Mouse (Mus musculus) heart, embryonic 16.5 days (tissue): Measurements from ENCODE around the gene Trappc6b. TPM values are rescaled to one million over a fixed set of nuclear protein-coding genes. Genes with fewer than 3 reads are reported as not detected.

ENCODE experiments used
- ATAC-seq: fragments of 200-750 bp; cut with Nextera tagmentation; replicated peaks from 2 replicates; pipeline ENCODE4 v1.8.0; 2017; ENCODE audit warnings: moderate number of reproducible peaks; ENCODE audit not compliant: insufficient read depth, low FRiP score; ENCODE audit errors: extremely low read depth
- H3K27ac ChIP-seq: fragments of 300-500 bp; sonication (generic); 2 replicates; pipeline ENCODE4 v1.5.1; 2014; ENCODE audit warnings: mild to moderate bottlenecking, low read length, control low read depth, moderate library complexity
- H3K27me3 ChIP-seq: fragments of 300-500 bp; sonication (generic); 2 replicates; pipeline ENCODE4 v1.6.1; 2014; ENCODE audit warnings: low read length, mixed read lengths; ENCODE audit not compliant: control insufficient read depth, insufficient read depth
- H3K36me3 ChIP-seq: fragments of 300-500 bp; sonication (generic); 2 replicates; pipeline ENCODE4 v1.6.1; 2014; ENCODE audit not compliant: control insufficient read depth, insufficient read depth
- H3K4me1 ChIP-seq: fragments of 300-500 bp; sonication (generic); 2 replicates; pipeline ENCODE4 v1.6.1; 2014; ENCODE audit warnings: low read length, mixed read lengths; ENCODE audit not compliant: control insufficient read depth, insufficient read depth
- H3K4me2 ChIP-seq: fragments of 300-500 bp; sonication (generic); 2 replicates; pipeline ENCODE4 v1.6.1; 2014; ENCODE audit warnings: low read depth, mild to moderate bottlenecking, control low read depth, low read length
- H3K4me3 ChIP-seq: fragments of 300-500 bp; sonication (generic); 2 replicates; pipeline ENCODE4 v1.5.1; 2014; ENCODE audit warnings: mild to moderate bottlenecking, control low read depth, low read length
- H3K9ac ChIP-seq: fragments of 300-500 bp; sonication (generic); 2 replicates; pipeline ENCODE4 v1.6.1; 2014; ENCODE audit warnings: low read length, control low read depth
- H3K9me3 ChIP-seq: fragments of 300-500 bp; sonication (generic); replicated peaks from 2 replicates; pipeline ENCODE4 v1.6.1; 2016; ENCODE audit warnings: low read length; ENCODE audit not compliant: control insufficient read depth
- WGBS: fragments of 180-500 bp; shearing (Covaris S2); extraction: QIAGEN DNeasy Blood & Tissue Kit; methylation state at CpG from one replicate; pipeline ENCODE4 v1.1.7; 2014; 5-methylcytosine and 5-hydroxymethylcytosine counted together
- polyA plus RNA-seq: library from polyadenylated mRNA; unstranded; fragments of >200 nt; fragmentation: Nextera tagmentation; extraction: Ambion mirVana; gene quantifications from 2 replicates; pipeline ENCODE4 v1.2.1, GENCODE M21; 2015

Gene Trappc6b
- polyA plus RNA-seq, 1 experiment from 2014 or later: 110 TPM

GRCm38 (mm10) chr12:59039971-59040844 lies 21.1 kb downstream of the Trappc6b start:
- ATAC-seq: peak; percentile 79
- 0 out of 2 replicates have a peak, but pooled peaks cover 4% of the 10 kb centered on the region for H3K4me1 ChIP-seq
- H3K9me3 ChIP-seq: no peaks in the 10 kb centered on the region
- WGBS: 6% methylated on average over 23 of the region's 23 CpGs
- peak overlapping the region; percentile 84 for H3K27ac ChIP-seq
- H3K4me2 ChIP-seq: peak overlapping the region; percentile 56
- H3K27me3 ChIP-seq: no peaks in the 10 kb centered on the region
- peak overlapping the region; percentile 20; the same call in 1 of the 2 replicates for H3K4me3 ChIP-seq
- peaks cover 25% of the 10 kb centered on the region for H3K36me3 ChIP-seq
- H3K9ac ChIP-seq: peak overlapping the region; percentile 54

DNA sequence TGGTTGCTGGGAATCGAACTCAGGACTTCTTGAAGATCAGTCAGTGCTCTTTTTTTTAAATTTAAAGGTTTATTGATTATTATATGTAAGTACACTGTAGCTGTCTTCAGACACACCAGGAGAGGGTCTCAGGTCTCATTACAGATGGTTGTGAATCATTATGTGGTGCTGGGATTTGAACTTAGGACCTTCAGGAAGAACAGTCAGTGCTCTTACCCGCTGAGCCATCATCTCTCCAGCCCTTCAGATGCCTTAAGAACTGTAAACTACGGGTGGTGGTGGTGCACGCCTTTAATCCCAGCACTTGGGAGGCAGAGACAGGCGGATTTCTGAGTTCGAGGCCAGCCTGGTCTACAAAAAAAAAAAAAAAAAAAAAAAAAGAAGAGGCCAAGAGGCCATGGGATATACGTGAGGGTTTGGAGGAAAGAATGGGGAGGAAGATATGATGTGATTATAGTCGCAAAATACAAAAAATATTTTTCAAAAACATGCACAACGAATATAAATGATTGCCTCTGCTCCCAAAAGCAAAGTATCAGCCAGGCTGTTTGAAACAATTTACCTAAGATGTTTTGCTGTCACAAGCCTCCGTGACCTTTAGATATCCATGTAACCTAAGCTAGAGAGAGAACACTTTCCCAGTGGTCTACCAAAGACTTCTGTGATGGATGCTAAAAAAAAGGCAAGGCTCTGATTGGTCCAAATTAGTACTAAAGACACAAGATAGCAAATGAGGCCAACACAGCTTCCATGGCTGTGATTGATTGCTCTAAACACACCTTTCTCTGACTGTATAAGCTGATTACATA lies 21.9 kb downstream of the Trappc6b start:
- peak overlapping the region; percentile 20; the same call in 1 of the 2 replicates for H3K4me3 ChIP-seq
- peak overlapping the region; percentile 56 for H3K4me2 ChIP-seq
- H3K9ac ChIP-seq: no peak overlapping the region
- H3K4me1 ChIP-seq: 0 out of 2 replicates have a peak, but pooled peaks cover 4% of the 10 kb centered on the region
- H3K27me3 ChIP-seq: no peaks in the 10 kb centered on the region
- ATAC-seq: 0 out of 2 replicates have a peak, but pooled peaks have one; percentile 20
- peaks cover 18% of the 10 kb centered on the region for H3K36me3 ChIP-seq
- peak overlapping the region; percentile 84 for H3K27ac ChIP-seq
- no peaks in the 10 kb centered on the region for H3K9me3 ChIP-seq
- WGBS: 71% methylated on average over 10 of the region's 10 CpGs

DNA sequence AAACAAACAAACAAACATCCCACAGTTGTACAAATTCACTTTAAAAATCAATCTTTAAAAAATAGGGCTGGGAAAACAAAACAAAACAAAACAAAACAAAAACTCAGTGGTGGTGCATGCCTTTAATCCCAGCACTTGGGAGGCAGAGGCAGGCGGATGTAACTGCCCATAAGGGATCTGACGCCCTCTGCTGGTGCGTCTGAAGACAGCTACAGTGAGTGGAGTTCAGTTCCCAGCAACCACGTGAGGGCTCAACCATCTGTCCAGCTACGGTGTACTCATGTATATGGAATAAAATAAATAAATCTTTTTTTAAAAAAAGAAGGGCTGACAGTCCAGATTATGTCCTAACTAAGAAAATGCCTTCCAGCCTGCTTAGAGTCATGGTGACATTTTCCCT lies 29.2 kb downstream of the Trappc6b start:
- Histone ChIP-seq H3K27me3 (no peaks in the 10 kb centered on the region), H3K4me2 (no peak overlapping the region), H3K27ac (no peak overlapping the region), H3K36me3 (peaks cover 8% of the 10 kb centered on the region; the same call in 1 of the 2 replicates), H3K9me3 (no peaks in the 10 kb centered on the region), H3K4me1 (no peaks in the 10 kb centered on the region), H3K9ac (no peak overlapping the region), H3K4me3 (no peak overlapping the region)
- 64% methylated on average over 5 of the region's 5 CpGs for WGBS
- no peak for ATAC-seq

DNA sequence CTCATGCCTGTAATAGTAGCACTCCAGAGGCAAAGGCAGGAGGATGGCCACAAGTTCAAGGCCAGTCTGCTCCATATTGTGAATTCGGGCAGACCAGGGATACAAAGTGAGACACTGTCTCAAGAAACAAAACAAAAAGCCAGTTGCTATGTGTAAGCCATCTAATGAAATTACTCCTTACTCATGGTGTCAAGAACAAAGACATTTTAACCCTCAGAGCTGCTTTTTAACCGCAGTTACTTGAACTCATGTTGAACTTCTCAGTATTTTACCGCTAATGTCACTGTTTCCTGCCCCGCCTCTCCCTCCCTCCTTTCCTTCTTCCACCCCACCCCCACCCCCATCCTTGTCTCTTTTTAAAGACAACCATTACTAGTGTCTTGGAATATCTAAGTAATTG lies 40.0 kb downstream of the Trappc6b start:
- Histone ChIP-seq H3K36me3 (peaks cover 40% of the 10 kb centered on the region), H3K9me3 (no peaks in the 10 kb centered on the region), H3K4me3 (no peak overlapping the region), H3K27me3 (no peaks in the 10 kb centered on the region), H3K4me1 (no peaks in the 10 kb centered on the region), H3K27ac (no peak overlapping the region), H3K4me2 (no peak overlapping the region), H3K9ac (no peak overlapping the region)
- no peak for ATAC-seq
- 80% methylated on average over 4 of the region's 4 CpGs for WGBS

GRCm38 (mm10) chr12:59019891-59020290 lies 41.4 kb downstream of the Trappc6b start:
- Histone ChIP-seq H3K9me3 (no peaks in the 10 kb centered on the region), H3K4me1 (no peaks in the 10 kb centered on the region), H3K4me2 (no peak overlapping the region), H3K9ac (no peak overlapping the region), H3K4me3 (no peak overlapping the region), H3K36me3 (peaks cover 31% of the 10 kb centered on the region), H3K27me3 (no peaks in the 10 kb centered on the region), H3K27ac (no peak overlapping the region)
- WGBS: 88% methylated on average over 2 of the region's 2 CpGs
- no peak for ATAC-seq

DNA sequence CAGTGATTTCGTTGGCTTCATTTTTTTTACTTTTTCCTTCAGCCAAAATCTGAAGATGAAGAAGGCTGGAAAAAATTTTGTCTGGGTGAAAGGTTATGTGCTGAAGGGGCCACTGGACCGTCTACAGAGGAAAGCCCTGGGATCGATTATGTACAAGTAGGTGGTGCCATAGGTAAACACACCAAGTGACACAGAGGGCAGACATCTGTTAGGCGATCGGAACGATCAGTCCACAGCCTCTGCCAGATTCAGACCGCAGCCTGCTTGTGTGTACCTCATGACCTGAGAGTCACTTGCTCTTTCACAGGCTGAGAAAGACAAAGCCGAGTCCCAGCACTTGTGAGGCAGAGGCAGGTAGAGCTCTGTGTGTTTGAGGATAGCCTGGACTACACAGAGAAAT lies 43.3 kb downstream of the Trappc6b start:
- Histone ChIP-seq H3K4me2 (no peak overlapping the region), H3K4me3 (no peak overlapping the region), H3K9me3 (no peaks in the 10 kb centered on the region), H3K36me3 (peaks cover 28% of the 10 kb centered on the region), H3K27me3 (no peaks in the 10 kb centered on the region), H3K27ac (no peak overlapping the region), H3K4me1 (peaks cover 3% of the 10 kb centered on the region), H3K9ac (no peak overlapping the region)
- no peak for ATAC-seq
- 89% methylated on average over 8 of the region's 8 CpGs for WGBS

DNA sequence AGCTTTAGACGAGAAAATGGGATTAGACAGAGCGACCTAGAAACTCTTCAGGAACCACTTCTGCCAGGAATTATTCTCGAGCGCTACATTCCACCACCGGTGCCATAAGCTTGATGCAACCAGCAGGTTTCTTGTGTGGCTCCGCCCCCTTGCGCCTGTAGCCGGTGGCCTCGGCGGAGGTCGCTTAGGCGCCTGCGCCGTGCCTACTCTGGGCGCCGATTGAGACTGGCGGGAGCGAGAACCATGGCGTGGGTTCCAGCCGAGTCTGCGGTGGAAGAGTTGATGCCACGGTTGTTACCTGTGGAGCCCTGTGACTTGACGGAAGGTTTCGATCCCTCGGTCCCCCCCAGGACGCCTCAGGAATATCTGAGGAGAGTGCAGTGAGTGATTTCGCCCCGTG lies 48.0 kb downstream of the Trappc6b start, which contains the start of gene Gemin2:
Gene Gemin2, plus strand, starts transcription at position 160 of the 400 bp plus-strand sequence.
- H3K4me1 ChIP-seq: peaks cover 23% of the 10 kb centered on the region
- H3K4me3 ChIP-seq: peak within 1 kb of the TSS; percentile 87
- H3K27ac ChIP-seq: peak within 1 kb of the TSS; percentile 93
- no peaks in the 10 kb centered on the region for H3K9me3 ChIP-seq
- H3K9ac ChIP-seq: peak within 1 kb of the TSS; percentile 90
- peaks cover 8% of the 10 kb centered on the region for H3K36me3 ChIP-seq
- ATAC-seq: peak; percentile 74
- H3K27me3 ChIP-seq: no peaks in the 10 kb centered on the region
- under 1% methylated on average over 28 of the region's 28 CpGs for WGBS
- H3K4me2 ChIP-seq: peak within 1 kb of the TSS; percentile 93

DNA sequence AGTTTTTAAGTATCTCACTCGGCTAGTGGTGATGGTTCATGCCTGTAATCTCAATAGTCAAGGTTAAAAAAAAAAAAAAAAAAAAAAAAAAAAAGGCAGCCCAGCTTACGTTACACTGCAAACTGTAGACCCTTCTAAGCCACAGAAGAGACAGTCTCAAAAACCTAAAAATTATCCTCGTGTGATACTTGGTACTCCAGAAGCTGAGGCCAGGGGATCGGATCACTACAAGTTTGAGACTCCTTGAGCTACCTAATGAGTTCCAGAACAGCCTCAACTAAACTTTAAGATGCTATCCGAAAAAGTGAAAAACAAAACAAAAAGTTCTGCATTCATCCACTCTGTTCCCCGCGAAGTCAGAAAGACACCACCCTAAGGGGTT lies 48.6 kb downstream of the Trappc6b start:
- Histone ChIP-seq H3K4me3 (peak overlapping the region; percentile 87), H3K4me1 (peaks cover 28% of the 10 kb centered on the region), H3K9ac (peak overlapping the region; percentile 90), H3K4me2 (peak overlapping the region; percentile 93), H3K27me3 (no peaks in the 10 kb centered on the region), H3K9me3 (no peaks in the 10 kb centered on the region), H3K27ac (peak overlapping the region; percentile 93), H3K36me3 (0 out of 2 replicates have a peak, but pooled peaks cover 4% of the 10 kb centered on the region)
- no peak for ATAC-seq
- WGBS: 2% methylated on average over 7 of the region's 7 CpGs
